Mouse (Mus musculus): ENCODE measurements around the gene Akr1b8. TPM values are rescaled to one million over a fixed set of nuclear protein-coding genes. Genes with fewer than 3 reads are reported as not detected.

Gene Akr1b8
- polyA plus RNA-seq (2017; shearing (Covaris generic)) = not detected

GRCm38 (mm10) chr6:34353658-34354353 lies at the start of gene Akr1b8:
Akr1b8 (plus strand) TSS chr6:34354119.

DNA sequence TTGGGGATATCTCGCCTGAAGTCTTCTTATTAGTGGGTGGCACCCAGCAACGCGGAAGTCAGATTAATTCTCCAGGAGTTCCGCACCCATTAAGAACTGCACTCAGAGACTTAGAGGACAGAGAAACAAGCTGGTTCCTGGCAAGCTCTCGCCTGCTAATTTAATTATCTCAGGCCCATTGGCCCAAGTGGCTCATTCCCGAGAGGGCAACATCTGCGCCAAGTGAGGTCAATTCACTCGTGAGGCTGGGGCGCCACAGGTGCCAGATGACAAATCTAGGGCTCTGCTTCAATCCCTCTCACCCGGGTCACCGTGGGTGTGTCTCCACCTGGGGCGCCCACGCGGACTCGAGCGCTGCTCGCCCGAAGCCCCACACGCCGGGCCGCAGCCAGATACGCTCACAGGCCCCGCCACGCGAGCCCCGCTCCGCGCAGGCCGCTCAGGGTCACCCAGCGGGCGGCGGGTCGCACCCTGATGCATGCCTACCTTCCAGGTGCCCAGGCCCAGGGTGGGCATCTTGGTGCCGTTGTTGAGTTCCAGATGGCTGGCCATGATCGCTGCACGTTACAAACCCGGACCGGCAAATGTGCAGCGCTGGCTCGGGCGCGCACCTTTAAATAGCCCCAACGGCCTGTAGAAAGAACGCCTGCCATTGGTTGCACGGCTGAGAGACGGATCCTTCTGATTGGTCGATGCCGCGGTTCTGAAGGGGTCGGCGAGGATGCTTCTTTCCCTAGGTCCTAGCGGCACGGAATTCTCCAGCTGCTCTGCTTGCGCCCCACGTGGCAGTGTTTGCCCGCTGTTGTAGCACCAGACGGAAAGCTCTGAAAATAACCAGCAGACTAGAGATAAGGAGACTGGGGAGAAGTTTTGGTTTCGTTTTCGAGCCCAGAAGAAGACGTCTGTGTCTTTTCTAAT lies 36.8 kb upstream of the Akr1b8 start, which contains the start of gene Akr1b3:
Akr1b3 (minus strand) TSS at position 625 of the 918 bp plus-strand sequence.

GRCm38 (mm10) chr6:34384110-34384661 lies 30.3 kb downstream of the Akr1b8 start, which contains the start of gene Akr1b10:
Akr1b10 (plus strand) TSS chr6:34384218.

DNA sequence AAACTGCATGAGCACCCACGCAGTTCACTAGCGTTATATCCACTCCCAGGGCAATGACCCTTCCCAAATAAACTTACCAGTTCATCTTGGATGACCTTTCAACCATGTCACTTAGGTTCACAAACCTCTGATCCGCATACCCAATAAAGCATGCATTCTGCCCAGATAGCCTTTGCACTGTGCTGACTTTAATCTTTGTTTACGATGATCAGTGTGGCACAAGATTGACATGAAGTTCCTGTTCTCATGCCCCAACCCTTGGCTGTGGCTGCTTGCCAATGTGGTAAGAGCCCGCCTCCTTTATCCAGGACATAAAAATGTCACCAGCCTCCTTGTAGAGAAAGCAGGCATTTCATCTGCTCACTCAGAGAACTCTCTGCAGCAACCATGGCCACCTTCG lies 58.1 kb downstream of the Akr1b8 start, which contains the start of gene Akr1b7:
Akr1b7 (plus strand) TSS at position 312 of the 400 bp plus-strand sequence.

Other genes with a start within 250 kb of the Akr1b8 start
- gene Slc35b4, start 177.0 kb upstream of the Akr1b8 start, polyA plus RNA-seq (2017; shearing (Covaris generic)) = 49.7 TPM
- 344 TPM for gene Akr1b3, start 36.6 kb upstream of the Akr1b8 start, polyA plus RNA-seq (2017; shearing (Covaris generic))
- 44.1 TPM for gene Akr1b10, start 30.1 kb downstream of the Akr1b8 start, polyA plus RNA-seq (2017; shearing (Covaris generic))
- gene Akr1b7, start 58.2 kb downstream of the Akr1b8 start, polyA plus RNA-seq (2017; shearing (Covaris generic)) = 0.23 TPM
- 21.6 TPM for gene Bpgm, start 122.1 kb downstream of the Akr1b8 start, polyA plus RNA-seq (2017; shearing (Covaris generic))
- 0.22 TPM for gene Cald1, start 244.4 kb downstream of the Akr1b8 start, polyA plus RNA-seq (2017; shearing (Covaris generic))